ENCODE assay signal across 25 mouse cellular contexts in genomic region chr5:97167401-97168249, GRCm38 (mm10). TPM values are rescaled to one million over a fixed set of nuclear protein-coding genes. Genes with fewer than 3 reads are reported as not detected.
DNase-seq lines count a peak whose midpoint lies in the region; ATAC-seq and TF ChIP-seq lines count a peak whose summit lies in the region.
"Had no signal": no experiment of that assay in that cellular context is flagged by ENCODE, and none has a peak within 500 bp of the region (broad histone marks: within the 10 kb centered on the region; RNA-seq: fewer than 3 reads in every experiment).

No protein-coding gene starts in this region.

- no peaks in the 10 kb centered on the region for H3K36me3 ChIP-seq in forebrain, embryonic 11.5 days (ENCODE audit: control insufficient read depth, insufficient read depth, low read length)
- no peaks in the 10 kb centered on the region for H3K36me3 ChIP-seq in forebrain, postnatal 0 days (ENCODE audit: insufficient read depth)
- H3K36me3 ChIP-seq in midbrain, embryonic 13.5 days: no peaks in the 10 kb centered on the region
- no peaks in the 10 kb centered on the region for H3K36me3 ChIP-seq in midbrain, embryonic 11.5 days (ENCODE audit: control insufficient read depth, insufficient read depth, low read length)
- H3K36me3 ChIP-seq: embryonic facial prominence, embryonic 13.5 days; heart, embryonic 13.5 days; limb, embryonic 13.5 days; liver, embryonic 12.5 days had no signal

- H3K4me3 ChIP-seq in forebrain, embryonic 11.5 days (ENCODE audit: low read depth, low read length): no peak overlapping the region
- no peak overlapping the region for H3K4me3 ChIP-seq in forebrain, postnatal 0 days (ENCODE audit: low read depth, low read length)
- no peak overlapping the region for H3K4me3 ChIP-seq in midbrain, embryonic 13.5 days (replicated peaks)
- H3K4me3 ChIP-seq in midbrain, embryonic 11.5 days (ENCODE audit: low read depth, low read length): no peak overlapping the region
- H3K4me3 ChIP-seq: embryonic facial prominence, embryonic 13.5 days; erythroblast, embryonic 14.5 days; heart, adult 2 months; heart, embryonic 13.5 days; limb, embryonic 13.5 days; liver, embryonic 12.5 days had no signal

- TF ChIP-seq CTCF in forebrain, postnatal 0 days (IDR thresholded peaks at IDR 0.05; ENCODE audit: low read depth): no peak

- 0 out of 2 replicates have a peak, but pooled peaks have one; percentile 39 for ATAC-seq in forebrain, embryonic 11.5 days (replicated peaks; ENCODE audit: low FRiP score)
- no peak for ATAC-seq in forebrain, postnatal 0 days
- no peak for ATAC-seq in midbrain, embryonic 13.5 days
- ATAC-seq in midbrain, embryonic 11.5 days (ENCODE audit: low FRiP score): no peak
- ATAC-seq: activated CD4-positive, CD25-positive, alpha-beta regulatory T cell, adult 4 months; intestine, postnatal 0 days; liver, embryonic 12.5 days had no signal

- H3K27me3 ChIP-seq in forebrain, embryonic 11.5 days (ENCODE audit: control insufficient read depth, insufficient read depth, low read length): no peaks in the 10 kb centered on the region
- no peaks in the 10 kb centered on the region for H3K27me3 ChIP-seq in forebrain, postnatal 0 days (ENCODE audit: insufficient read depth, low read length)
- no peaks in the 10 kb centered on the region for H3K27me3 ChIP-seq in midbrain, embryonic 13.5 days
- no peaks in the 10 kb centered on the region for H3K27me3 ChIP-seq in midbrain, embryonic 11.5 days (ENCODE audit: control insufficient read depth, insufficient read depth, low read length)
- H3K27me3 ChIP-seq: embryonic facial prominence, embryonic 13.5 days; heart, embryonic 13.5 days; liver, embryonic 12.5 days had no signal

- H3K9me3 ChIP-seq in forebrain, embryonic 11.5 days (ENCODE audit: control insufficient read depth, low read length): no peaks in the 10 kb centered on the region
- H3K9me3 ChIP-seq in forebrain, postnatal 0 days (ENCODE audit: low read length): no peaks in the 10 kb centered on the region
- H3K9me3 ChIP-seq in midbrain, embryonic 13.5 days: no peaks in the 10 kb centered on the region
- no peaks in the 10 kb centered on the region for H3K9me3 ChIP-seq in midbrain, embryonic 11.5 days (ENCODE audit: control insufficient read depth, low read length)
- H3K9me3 ChIP-seq: embryonic facial prominence, embryonic 13.5 days; heart, embryonic 13.5 days; limb, embryonic 13.5 days; liver, embryonic 12.5 days had no signal

- no peak for DNase-seq in forebrain, embryonic 11.5 days (ENCODE audit: low spot score)
- no peak for DNase-seq in forebrain, postnatal 0 days
- no peak for DNase-seq in midbrain, embryonic 11.5 days (ENCODE audit: low spot score, missing footprints)
- DNase-seq in mesoderm, embryonic 11.5 days (ENCODE audit: low read depth, low spot score): peak; percentile 34
- peak; percentile 15 for DNase-seq in retina, postnatal 1 day
- no peak for DNase-seq in thymus, postnatal 4 days
- DNase-seq: adrenal gland, postnatal 14 days; cerebellum, adult 8-10 months; cerebellum, postnatal 36 days; embryo, embryonic 11 days; gastrocnemius, postnatal 36 days; heart, adult 2 months; heart, postnatal 14 days; kidney, postnatal 4 days; lung, adult 18-20 months; lung, postnatal 10 days; thymus, postnatal 14 days had no signal

- no peak overlapping the region for H3K4me2 ChIP-seq in forebrain, embryonic 11.5 days (ENCODE audit: low read depth, low read length, severe bottlenecking)
- H3K4me2 ChIP-seq in forebrain, postnatal 0 days (ENCODE audit: low read depth): no peak overlapping the region
- H3K4me2 ChIP-seq in midbrain, embryonic 13.5 days (replicated peaks): no peak overlapping the region
- no peak overlapping the region for H3K4me2 ChIP-seq in midbrain, embryonic 11.5 days
- H3K4me2 ChIP-seq: embryonic facial prominence, embryonic 13.5 days; heart, embryonic 13.5 days; limb, embryonic 13.5 days; liver, embryonic 12.5 days had no signal

- no peaks in the 10 kb centered on the region for H3K4me1 ChIP-seq in forebrain, embryonic 11.5 days (replicated peaks; ENCODE audit: control insufficient read depth, insufficient read depth, low read length)
- no peaks in the 10 kb centered on the region for H3K4me1 ChIP-seq in forebrain, postnatal 0 days (ENCODE audit: insufficient read depth)
- H3K4me1 ChIP-seq in midbrain, embryonic 13.5 days (replicated peaks): 0 out of 2 replicates have a peak, but pooled peaks cover 3% of the 10 kb centered on the region
- H3K4me1 ChIP-seq in midbrain, embryonic 11.5 days (ENCODE audit: control insufficient read depth, insufficient read depth, low read length): no peaks in the 10 kb centered on the region
- H3K4me1 ChIP-seq: embryonic facial prominence, embryonic 13.5 days; heart, embryonic 13.5 days; limb, embryonic 13.5 days had no signal

- no peak overlapping the region for H3K9ac ChIP-seq in forebrain, embryonic 11.5 days (ENCODE audit: low read length)
- no peak overlapping the region for H3K9ac ChIP-seq in forebrain, postnatal 0 days
- no peak overlapping the region for H3K9ac ChIP-seq in midbrain, embryonic 13.5 days (replicated peaks)
- H3K9ac ChIP-seq in midbrain, embryonic 11.5 days (ENCODE audit: low read length): no peak overlapping the region
- H3K9ac ChIP-seq: embryonic facial prominence, embryonic 13.5 days; heart, embryonic 13.5 days; limb, embryonic 13.5 days; liver, embryonic 12.5 days had no signal

- 79% methylated on average over 18 of the region's 18 CpGs for WGBS in forebrain, embryonic 11.5 days
- WGBS in forebrain, postnatal 0 days: 70% methylated on average over 18 of the region's 18 CpGs
- 72% methylated on average over 18 of the region's 18 CpGs for WGBS in midbrain, embryonic 13.5 days
- 86% methylated on average over 18 of the region's 18 CpGs for whole genome bisulfite sequencing in midbrain, embryonic 11.5 days

- H3K27ac ChIP-seq in forebrain, embryonic 11.5 days (ENCODE audit: low read depth, low read length): no peak overlapping the region
- no peak overlapping the region for H3K27ac ChIP-seq in forebrain, postnatal 0 days (ENCODE audit: low read depth, low read length)
- H3K27ac ChIP-seq in midbrain, embryonic 13.5 days: 0 out of 2 replicates have a peak overlapping the region, but pooled peaks have one; percentile 14
- no peak overlapping the region for H3K27ac ChIP-seq in midbrain, embryonic 11.5 days (ENCODE audit: low read depth, low read length)
- H3K27ac ChIP-seq: embryonic facial prominence, embryonic 13.5 days; heart, adult 2 months; heart, embryonic 13.5 days; limb, embryonic 13.5 days; liver, embryonic 12.5 days had no signal

RNA-seq across cellular contexts. Expression of gene Paqr3, which starts 56.2 kb away (rescaled TPM):
- 12.3 and 14.0 TPM in 2 replicates for polyA plus RNA-seq in forebrain, embryonic 11.5 days (2014; fragmentation: Nextera tagmentation; extraction: Ambion mirVana)
- total RNA-seq in forebrain, postnatal 0 days (2014; rRNA removed): 30.9 and 32.3 TPM in 2 replicates
- 7.9 and 10.6 TPM in 2 replicates for polyA plus RNA-seq in forebrain, postnatal 0 days (2015; fragmentation: Nextera tagmentation; extraction: Ambion mirVana)
- 23.4 and 25.9 TPM in 2 replicates for polyA plus RNA-seq in midbrain, embryonic 13.5 days (2015; fragmentation: Nextera tagmentation; extraction: Ambion mirVana)
- polyA plus RNA-seq in midbrain, embryonic 11.5 days (2014; fragmentation: Nextera tagmentation; extraction: Ambion mirVana): 10.3 and 13.3 TPM in 2 replicates

Comparison
In these comparisons a context has a peak if more than half of its experiments do, and no peak if none do; other contexts are left out.
1. DNase-seq: peak in mesoderm, embryonic 11.5 days (single experiment) and retina, postnatal 1 day (single experiment); none in forebrain, embryonic 11.5 days (single experiment), forebrain, postnatal 0 days (single experiment), midbrain, embryonic 11.5 days (single experiment) and thymus, postnatal 4 days (single experiment).